In genomic region chr5:135960909-135961635, GRCm38 (mm10) we compare ENCODE assay signal across 8 mouse cellular contexts. TPM values are rescaled to one million over a fixed set of nuclear protein-coding genes. Genes with fewer than 3 reads are reported as not detected.
DNase-seq lines count a peak whose midpoint lies in the region; ATAC-seq and TF ChIP-seq lines count a peak whose summit lies in the region.

No protein-coding gene starts in this region.

- no peak for TF ChIP-seq EP300 in stomach, postnatal 0 days (optimal IDR thresholded peaks at IDR 0.05)

- H3K9ac ChIP-seq in forebrain, postnatal 0 days: no peak overlapping the region
- H3K9ac ChIP-seq in liver, adult 2 months (ENCODE audit: low read depth, low read length): no peak overlapping the region
- H3K9ac ChIP-seq in stomach, postnatal 0 days (ENCODE audit: low read length): no peak overlapping the region

- no peaks in the 10 kb centered on the region for H3K9me3 ChIP-seq in forebrain, embryonic 10.5 days
- no peaks in the 10 kb centered on the region for H3K9me3 ChIP-seq in forebrain, postnatal 0 days (ENCODE audit: low read length)
- H3K9me3 ChIP-seq in stomach, postnatal 0 days (ENCODE audit: control insufficient read depth, low read length): no peaks in the 10 kb centered on the region

- H3K4me1 ChIP-seq in forebrain, embryonic 10.5 days: peaks cover 47% of the 10 kb centered on the region
- H3K4me1 ChIP-seq in forebrain, postnatal 0 days (ENCODE audit: insufficient read depth): peaks cover 9% of the 10 kb centered on the region
- peaks cover 11% of the 10 kb centered on the region for H3K4me1 ChIP-seq in spleen, adult 2 months (ENCODE audit: control insufficient read depth, insufficient read depth, insufficient read length)
- H3K4me1 ChIP-seq in liver, adult 2 months (ENCODE audit: control insufficient read depth, insufficient read depth, low read length): peaks cover 12% of the 10 kb centered on the region
- H3K4me1 ChIP-seq in stomach, postnatal 0 days (replicated peaks; ENCODE audit: control insufficient read depth, insufficient read depth): no peaks in the 10 kb centered on the region; the same call in 1 of the 2 replicates

- WGBS in forebrain, embryonic 10.5 days: 95% methylated on average over 15 of the region's 15 CpGs
- 93% methylated on average over 15 of the region's 15 CpGs for WGBS in forebrain, postnatal 0 days
- WGBS in spleen, adult 2 months: 95% methylated on average over 15 of the region's 15 CpGs
- WGBS in liver, adult 2 months: 98% methylated on average over 15 of the region's 15 CpGs
- WGBS in stomach, postnatal 0 days: 97% methylated on average over 15 of the region's 15 CpGs

- no peak for ATAC-seq in forebrain, postnatal 0 days
- ATAC-seq in stomach, postnatal 0 days (ENCODE audit: low FRiP score, low TSS enrichment): no peak

- peak overlapping the region; percentile 96 for H3K27ac ChIP-seq in forebrain, embryonic 10.5 days
- no peak overlapping the region for H3K27ac ChIP-seq in forebrain, postnatal 0 days (ENCODE audit: low read depth, low read length)
- H3K27ac ChIP-seq in spleen, adult 2 months (ENCODE audit: insufficient read depth, low read length): peak overlapping the region; percentile 94
- 0 out of 2 replicates have a peak overlapping the region, but pooled peaks have one; percentile 4 for H3K27ac ChIP-seq in liver, adult 2 months (replicated peaks; ENCODE audit: insufficient read depth, low read depth, low read length)
- peak overlapping the region; percentile 98 for H3K27ac ChIP-seq in stomach, postnatal 0 days (replicated peaks)

- TF ChIP-seq CTCF in forebrain, postnatal 0 days (IDR thresholded peaks at IDR 0.05; ENCODE audit: low read depth): no peak
- no peak for TF ChIP-seq CTCF in spleen, adult 2 months (IDR thresholded peaks at IDR 0.05; ENCODE audit: extremely low read depth, insufficient read depth, insufficient read length, insufficient replicate concordance)
- no peak for TF ChIP-seq CTCF in liver, adult 2 months (IDR thresholded peaks at IDR 0.05; ENCODE audit: low read depth, low read length)
- TF ChIP-seq CTCF in stomach, postnatal 0 days (IDR thresholded peaks at IDR 0.05; ENCODE audit: low read depth): no peak

- H3K27me3 ChIP-seq in forebrain, embryonic 10.5 days (ENCODE audit: poor library complexity, severe bottlenecking): peaks cover 21% of the 10 kb centered on the region
- H3K27me3 ChIP-seq in forebrain, postnatal 0 days (ENCODE audit: insufficient read depth, low read length): no peaks in the 10 kb centered on the region
- no peaks in the 10 kb centered on the region for H3K27me3 ChIP-seq in spleen, adult 2 months (ENCODE audit: control insufficient read depth, insufficient read depth, low read length)
- no peaks in the 10 kb centered on the region for H3K27me3 ChIP-seq in liver, adult 2 months (ENCODE audit: control insufficient read depth, insufficient read depth, low read length)
- no peaks in the 10 kb centered on the region for H3K27me3 ChIP-seq in stomach, postnatal 0 days (ENCODE audit: control insufficient read depth, insufficient read depth, low read length)

- no peak for TF ChIP-seq POLR2A in spleen, adult 2 months (IDR thresholded peaks at IDR 0.05; ENCODE audit: low read depth, low read length)
- no peak for TF ChIP-seq POLR2A in liver, adult 2 months (IDR thresholded peaks at IDR 0.05; ENCODE audit: extremely low read depth, insufficient read depth, low read length)

- H3K36me3 ChIP-seq in forebrain, embryonic 10.5 days (replicated peaks): no peaks in the 10 kb centered on the region
- H3K36me3 ChIP-seq in forebrain, postnatal 0 days (ENCODE audit: insufficient read depth): no peaks in the 10 kb centered on the region
- no peaks in the 10 kb centered on the region for H3K36me3 ChIP-seq in spleen, adult 2 months (ENCODE audit: control insufficient read depth, insufficient read depth, low read length)
- H3K36me3 ChIP-seq in liver, adult 2 months (ENCODE audit: control insufficient read depth, insufficient read depth, low read length): no peaks in the 10 kb centered on the region
- no peaks in the 10 kb centered on the region for H3K36me3 ChIP-seq in stomach, postnatal 0 days (ENCODE audit: control insufficient read depth, insufficient read depth, low read length)

- no peaks in the 10 kb centered on the region for H3K79me2 ChIP-seq in liver, adult 2 months (ENCODE audit: control insufficient read depth, insufficient read depth, low read length)

- H3K4me2 ChIP-seq in forebrain, postnatal 0 days (ENCODE audit: low read depth): no peak overlapping the region
- H3K4me2 ChIP-seq in stomach, postnatal 0 days (replicated peaks; ENCODE audit: low read depth): no peak overlapping the region

- peak overlapping the region; percentile 71 for H3K4me3 ChIP-seq in forebrain, embryonic 10.5 days
- no peak overlapping the region for H3K4me3 ChIP-seq in forebrain, postnatal 0 days (ENCODE audit: low read depth, low read length)
- no peak overlapping the region for H3K4me3 ChIP-seq in spleen, adult 2 months (ENCODE audit: extremely low read depth, insufficient read depth, insufficient read length)
- H3K4me3 ChIP-seq in liver, adult 2 months (ENCODE audit: insufficient read depth, low read depth, low read length): no peak overlapping the region
- H3K4me3 ChIP-seq in stomach, postnatal 0 days (ENCODE audit: low read depth, low read length): 0 out of 2 replicates have a peak overlapping the region, but pooled peaks have one; percentile 17

- DNase-seq in forebrain, embryonic 10.5 days (ENCODE audit: extremely low spot score, low spot score): no peak
- DNase-seq in forebrain, postnatal 0 days: no peak
- DNase-seq in spleen, adult 2 months (ENCODE audit: low read depth in 1 of 2, low spot score in 2 of 2): no peak
- no peak for DNase-seq in spleen, postnatal 10 days (ENCODE audit: low spot score in 2 of 2)
- no peak for DNase-seq in liver, adult 2 months (ENCODE audit: extremely low read depth, low read depth, low spot score)
- no peak for DNase-seq in stomach, postnatal 0 days (ENCODE audit: low spot score)
- DNase-seq in urinary bladder, postnatal 10 days (ENCODE audit: low spot score): no peak
- DNase-seq in frontal cortex, postnatal 14 days (ENCODE audit: low spot score in 2 of 2): no peak

RNA-seq across cellular contexts. Expression of gene Ssc4d, which starts 13.3 kb away (rescaled TPM):
- polyA plus RNA-seq in forebrain, embryonic 10.5 days (2016; fragmentation: Nextera tagmentation; extraction: Ambion mirVana): 1.7 and 1.9 TPM in 2 replicates
- 6.5 and 7.0 TPM in 2 replicates for total RNA-seq in forebrain, postnatal 0 days (2014; rRNA removed)
- polyA plus RNA-seq in forebrain, postnatal 0 days (2015; fragmentation: Nextera tagmentation; extraction: Ambion mirVana): 2.5 and 4.0 TPM in 2 replicates
- polyA plus RNA-seq in spleen, adult 2 months (2012; rRNA removed): 2.0 and 2.4 TPM in 2 replicates
- total RNA-seq in liver, adult 2 months (2014; rRNA removed): 4.0 and 4.8 TPM in 2 replicates
- polyA plus RNA-seq in liver, adult 2 months (2012; rRNA removed): 5.8 and 6.5 TPM in 2 replicates
- 1.7 and 2.2 TPM in 2 replicates for polyA plus RNA-seq in stomach, postnatal 0 days (2015; fragmentation: Nextera tagmentation; extraction: Ambion mirVana)

RNA-seq across cellular contexts. Expression of gene Zp3, which starts 18.8 kb away (rescaled TPM):
- polyA plus RNA-seq in forebrain, embryonic 10.5 days (2016; fragmentation: Nextera tagmentation; extraction: Ambion mirVana): 0.12 TPM in 1 of 2 replicates, not detected in the other
- 0.14 TPM in 1 of 2 replicates, not detected in the other for total RNA-seq in forebrain, postnatal 0 days (2014; rRNA removed)
- 0.14 and 0.23 TPM in 2 replicates for polyA plus RNA-seq in forebrain, postnatal 0 days (2015; fragmentation: Nextera tagmentation; extraction: Ambion mirVana)
- not detected in 2 replicates for polyA plus RNA-seq in spleen, adult 2 months (2012; rRNA removed)
- not detected in 2 replicates for total RNA-seq in liver, adult 2 months (2014; rRNA removed)
- not detected in 2 replicates for polyA plus RNA-seq in liver, adult 2 months (2012; rRNA removed)
- polyA plus RNA-seq in stomach, postnatal 0 days (2015; fragmentation: Nextera tagmentation; extraction: Ambion mirVana): 0.07 TPM in 1 of 2 replicates, not detected in the other

RNA-seq across cellular contexts. Expression of gene Ywhag, which starts 26.7 kb away (rescaled TPM):
- polyA plus RNA-seq in forebrain, embryonic 10.5 days (2016; fragmentation: Nextera tagmentation; extraction: Ambion mirVana): 264 and 283 TPM in 2 replicates
- total RNA-seq in forebrain, postnatal 0 days (2014; rRNA removed): 220 and 286 TPM in 2 replicates
- polyA plus RNA-seq in forebrain, postnatal 0 days (2015; fragmentation: Nextera tagmentation; extraction: Ambion mirVana): 603 and 867 TPM in 2 replicates
- 40.9 and 50.0 TPM in 2 replicates for polyA plus RNA-seq in spleen, adult 2 months (2012; rRNA removed)
- total RNA-seq in liver, adult 2 months (2014; rRNA removed): 23.0 and 30.9 TPM in 2 replicates
- 42.4 and 50.4 TPM in 2 replicates for polyA plus RNA-seq in liver, adult 2 months (2012; rRNA removed)
- 86.0 and 89.2 TPM in 2 replicates for polyA plus RNA-seq in stomach, postnatal 0 days (2015; fragmentation: Nextera tagmentation; extraction: Ambion mirVana)

RNA-seq across cellular contexts. Expression of gene Dtx2, which starts 33.5 kb away (rescaled TPM):
- 33.9 and 41.1 TPM in 2 replicates for polyA plus RNA-seq in forebrain, embryonic 10.5 days (2016; fragmentation: Nextera tagmentation; extraction: Ambion mirVana)
- 19.5 and 25.3 TPM in 2 replicates for total RNA-seq in forebrain, postnatal 0 days (2014; rRNA removed)
- polyA plus RNA-seq in forebrain, postnatal 0 days (2015; fragmentation: Nextera tagmentation; extraction: Ambion mirVana): 17.6 and 20.0 TPM in 2 replicates
- polyA plus RNA-seq in spleen, adult 2 months (2012; rRNA removed): 25.6 and 32.8 TPM in 2 replicates
- 1.0 and 1.9 TPM in 2 replicates for total RNA-seq in liver, adult 2 months (2014; rRNA removed)
- polyA plus RNA-seq in liver, adult 2 months (2012; rRNA removed): 4.3 and 7.1 TPM in 2 replicates
- polyA plus RNA-seq in stomach, postnatal 0 days (2015; fragmentation: Nextera tagmentation; extraction: Ambion mirVana): 13.5 and 16.2 TPM in 2 replicates

Comparison
In these comparisons a context has a peak if more than half of its experiments do, and no peak if none do; other contexts are left out.
1. H3K4me3 ChIP-seq: peak in forebrain, embryonic 10.5 days (single experiment) and stomach, postnatal 0 days (single experiment); none in forebrain, postnatal 0 days (single experiment), spleen, adult 2 months (single experiment) and liver, adult 2 months (single experiment).